Mouse (Mus musculus): ENCODE data around the gene Grifin.

DNA sequence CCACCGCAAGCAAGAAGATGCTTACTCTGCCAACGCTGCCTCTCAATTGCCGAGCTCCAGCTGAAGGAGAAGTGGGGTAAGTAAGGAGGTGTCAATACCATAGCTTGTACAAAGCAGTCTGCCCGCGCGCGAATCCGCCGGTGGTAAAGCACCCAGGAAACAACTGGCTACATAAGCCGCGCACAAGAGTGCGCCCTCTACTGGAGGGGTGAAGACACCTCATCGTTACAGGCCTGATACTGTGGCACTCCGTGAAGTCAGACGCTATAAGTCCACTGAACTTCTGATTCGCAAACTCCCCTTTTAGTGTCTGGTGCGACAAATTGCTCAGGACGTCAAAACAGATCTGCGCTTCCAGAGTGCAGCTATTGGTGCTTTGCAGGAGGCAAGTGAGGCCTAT is 18.5 kb downstream of the Grifin start:
- TF ChIP-seq CTCF (conservative IDR thresholded peaks at IDR 0.05; ENCODE audit: low read length), result peak; percentile 44
- TF ChIP-seq NANOG (IDR thresholded peaks at IDR 0.05; ENCODE audit: borderline replicate concordance, low read length), result no peak
- no peak for TF ChIP-seq POU5F1 (IDR thresholded peaks at IDR 0.05; ENCODE audit: borderline replicate concordance, low read length)
